Mouse (Mus musculus) myocyte (in vitro differentiated cells): ENCODE results near the gene Lrsam1. TPM values are rescaled to one million over a fixed set of nuclear protein-coding genes. Genes with fewer than 3 reads are reported as not detected.

Experiments
- H3K27me3 ChIP-seq: one replicate; pipeline ENCODE4 v1.6.1; 2011; ENCODE audit not compliant: control insufficient read depth, insufficient read depth, insufficient read length
- H3K36me3 ChIP-seq: one replicate; pipeline ENCODE4 v1.6.1; 2011; ENCODE audit not compliant: control insufficient read depth, insufficient read depth
- H3K4me2 ChIP-seq: one replicate; pipeline ENCODE4 v1.6.1; 2011; ENCODE audit warnings: low read depth, control low read depth
- H3K4me3 ChIP-seq: one replicate; pipeline ENCODE4 v1.5.1; 2011; ENCODE audit warnings: mild to moderate bottlenecking, control low read depth, moderate library complexity
- H3K79me2 ChIP-seq: one replicate; pipeline ENCODE4 v1.6.1; 2011; ENCODE audit not compliant: control insufficient read depth, insufficient read depth
- H3ac ChIP-seq: one replicate; pipeline ENCODE4 v1.6.1; 2011; ENCODE audit not compliant: control insufficient read depth, insufficient read length
- CEBPB ChIP-seq: IDR thresholded peaks from 2 replicates; pipeline ENCODE4 v1.6.1; 2011; ENCODE audit warnings: mild to moderate bottlenecking, moderate library complexity; ENCODE audit not compliant: poor library complexity, insufficient read depth, severe bottlenecking
- E2F4 ChIP-seq: IDR thresholded peaks from one replicate; pipeline ENCODE4 v1.6.1; 2011; ENCODE audit warnings: mild to moderate bottlenecking, control low read depth, moderate library complexity; ENCODE audit not compliant: insufficient read depth
- MAX ChIP-seq: IDR thresholded peaks from one replicate; pipeline ENCODE4 v1.6.1; 2011; ENCODE audit warnings: low read depth, mild to moderate bottlenecking, control low read depth
- MYOD1 ChIP-seq, 3 experiments: IDR thresholded peaks; one replicate each; pipeline ENCODE4 v1.6.1; 2011; ENCODE audit warnings: control low read depth in 2 of 3, low read depth in 2 of 3, mild to moderate bottlenecking in 2 of 3, moderate library complexity in 1 of 3; ENCODE audit not compliant: insufficient read length in 2 of 3, control insufficient read depth in 1 of 3
- MYOG ChIP-seq, 3 experiments: IDR thresholded peaks; one replicate each; pipeline ENCODE4 v1.6.1; 2011; ENCODE audit warnings: control low read depth in 2 of 3, low read depth in 2 of 3, mild to moderate bottlenecking in 2 of 3; ENCODE audit not compliant: insufficient read length in 2 of 3, control insufficient read depth in 1 of 3, insufficient read depth in 1 of 3
- POLR2A ChIP-seq: IDR thresholded peaks from one replicate; pipeline ENCODE4 v1.6.1; 2011; ENCODE audit warnings: low read depth, mild to moderate bottlenecking, control low read depth, moderate library complexity; ENCODE audit not compliant: insufficient read length
- POLR2AphosphoS2 ChIP-seq: IDR thresholded peaks from one replicate; pipeline ENCODE4 v1.6.1; 2011; ENCODE audit warnings: low read depth, control low read depth; ENCODE audit not compliant: insufficient read length
- REST ChIP-seq: IDR thresholded peaks from one replicate; pipeline ENCODE4 v1.6.1; 2011; ENCODE audit warnings: mild to moderate bottlenecking, control low read depth, moderate library complexity; ENCODE audit not compliant: insufficient read depth, insufficient read length
- SRF ChIP-seq: IDR thresholded peaks from one replicate; pipeline ENCODE4 v1.6.1; 2011; ENCODE audit warnings: low read depth; ENCODE audit not compliant: control insufficient read depth, insufficient read length
- TCF12 ChIP-seq: IDR thresholded peaks from one replicate; pipeline ENCODE4 v1.6.1; 2011; ENCODE audit warnings: mild to moderate bottlenecking, control low read depth; ENCODE audit not compliant: poor library complexity, insufficient read depth, severe bottlenecking
- TCF3 ChIP-seq: IDR thresholded peaks from one replicate; pipeline ENCODE4 v1.6.1; 2011; ENCODE audit warnings: low read depth, control low read depth; ENCODE audit not compliant: insufficient read length
- USF1 ChIP-seq: IDR thresholded peaks from one replicate; pipeline ENCODE4 v1.6.1; 2011; ENCODE audit warnings: low read depth, mild to moderate bottlenecking, control low read depth, moderate library complexity
- polyA plus RNA-seq: library from polyadenylated mRNA; unstranded; fragments of >200 nt; fragmentation: generic; extraction: Trizol; gene quantifications from one replicate; pipeline ENCODE4 v1.2.1, GENCODE M21; 2012; ENCODE audit warnings: missing spikeins

Lrsam1 gene
- polyA plus RNA-seq, 1 experiment = 11.5 TPM

DNA sequence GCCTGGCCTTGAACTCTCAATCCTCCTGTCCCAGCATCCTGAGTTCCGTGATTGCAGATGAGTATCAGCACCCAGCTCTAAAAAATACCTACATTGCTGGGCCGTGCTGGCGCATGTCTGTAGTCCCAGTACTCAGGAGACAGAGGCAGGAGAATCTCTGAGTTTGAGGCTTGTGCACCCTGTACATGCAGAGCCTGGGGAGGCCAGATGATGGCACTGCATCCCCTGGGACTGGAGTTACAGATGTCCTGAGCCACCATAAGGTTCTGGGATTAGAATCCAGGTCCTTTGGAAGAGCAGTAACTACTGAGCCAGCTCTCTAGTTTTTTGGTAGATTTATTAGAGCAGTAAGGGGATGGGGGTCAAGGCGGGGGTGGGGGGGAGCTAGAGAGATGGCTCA is 20.9 kb downstream of the Lrsam1 start:
- Histone ChIP-seq H3K4me3 (no peak overlapping the region), H3K27me3 (no peaks in the 10 kb centered on the region), H3K36me3 (peaks cover 13% of the 10 kb centered on the region), H3ac (no peak overlapping the region), H3K4me2 (no peak overlapping the region), H3K79me2 (no peaks in the 10 kb centered on the region)
- TF ChIP-seq MYOG (IDR thresholded peaks at IDR 0.05; ENCODE audit: control insufficient read depth in 1 of 3, insufficient read depth in 1 of 3, insufficient read length in 2 of 3, low read depth in 2 of 3) = no peak

DNA sequence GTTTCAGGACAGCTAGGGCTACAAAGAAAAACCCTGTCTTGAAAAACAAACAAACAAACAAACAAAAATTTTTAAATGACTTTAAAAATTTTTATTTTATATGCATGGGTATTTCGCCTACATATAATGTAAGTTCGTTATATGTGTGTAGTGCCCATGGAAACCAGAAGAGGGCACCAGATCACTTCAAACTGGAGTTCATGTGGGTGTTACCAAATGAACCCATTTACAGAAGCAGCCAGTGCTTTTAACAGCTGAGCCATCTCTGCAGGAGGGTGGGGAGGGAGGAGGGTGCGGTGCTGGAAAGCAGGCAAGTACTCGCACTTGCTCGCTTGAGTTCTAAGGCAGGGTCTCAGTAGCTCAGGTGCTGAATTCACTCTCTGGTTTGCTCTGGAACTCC is 22.0 kb downstream of the Lrsam1 start:
- Histone ChIP-seq H3K79me2 (no peaks in the 10 kb centered on the region), H3K4me2 (no peak overlapping the region), H3K4me3 (no peak overlapping the region), H3K36me3 (peaks cover 14% of the 10 kb centered on the region), H3ac (no peak overlapping the region), H3K27me3 (no peaks in the 10 kb centered on the region)
- TF ChIP-seq USF1 = no peak
- no peak for TF ChIP-seq TCF3
- no peak for TF ChIP-seq POLR2A
- TF ChIP-seq POLR2AphosphoS2 = no peak
- TF ChIP-seq SRF = no peak
- TF ChIP-seq CEBPB = no peak
- no peak for TF ChIP-seq E2F4
- peak in 1 of 3 experiments; percentile 55 for TF ChIP-seq MYOG (IDR thresholded peaks at IDR 0.05; ENCODE audit: control insufficient read depth in 1 of 3, insufficient read depth in 1 of 3, insufficient read length in 2 of 3, low read depth in 2 of 3)
- TF ChIP-seq REST = no peak
- TF ChIP-seq MYOD1 (IDR thresholded peaks at IDR 0.05; ENCODE audit: control insufficient read depth in 1 of 3, insufficient read length in 2 of 3, low read depth in 2 of 3) = peak in 1 of 3 experiments; percentile 47
- TF ChIP-seq TCF12 = no peak
- TF ChIP-seq MAX = no peak

DNA sequence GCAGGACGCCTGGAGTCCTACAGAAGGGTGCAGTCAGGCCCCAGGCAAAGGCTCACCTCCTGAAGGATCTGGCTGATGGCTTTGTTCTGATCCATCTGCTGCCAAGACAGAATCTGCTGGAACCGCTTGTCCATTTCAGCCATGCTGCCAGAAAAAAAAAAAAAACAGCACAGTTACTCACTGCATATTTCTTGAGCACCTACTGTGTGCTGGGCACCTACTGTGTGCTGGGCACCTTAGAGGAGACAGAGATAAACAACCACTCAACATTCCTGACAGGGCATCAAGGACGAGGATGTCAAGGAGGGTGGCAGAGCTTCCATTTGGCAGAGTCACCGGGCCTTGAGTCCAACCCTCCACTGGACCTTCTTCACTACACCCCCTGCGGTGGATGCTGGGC is 22.7 kb downstream of the Lrsam1 start:
- Histone ChIP-seq H3ac (no peak overlapping the region), H3K79me2 (no peaks in the 10 kb centered on the region), H3K27me3 (no peaks in the 10 kb centered on the region), H3K4me2 (no peak overlapping the region), H3K36me3 (peaks cover 14% of the 10 kb centered on the region), H3K4me3 (no peak overlapping the region)
- TF ChIP-seq POLR2AphosphoS2 (no peak), TCF12 (no peak), SRF (no peak), TCF3 (no peak), E2F4 (no peak), MYOD1 (IDR thresholded peaks at IDR 0.05; ENCODE audit: control insufficient read depth in 1 of 3, insufficient read length in 2 of 3, low read depth in 2 of 3) (no peak), MAX (no peak), MYOG (IDR thresholded peaks at IDR 0.05; ENCODE audit: control insufficient read depth in 1 of 3, insufficient read depth in 1 of 3, insufficient read length in 2 of 3, low read depth in 2 of 3) (no peak), USF1 (no peak), POLR2A (no peak), CEBPB (no peak), REST (no peak)

- Histone ChIP-seq H3K79me2 (no peaks in the 10 kb centered on the region), H3K27me3 (no peaks in the 10 kb centered on the region), H3K4me3 (no peak overlapping the region), H3K4me2 (no peak overlapping the region), H3K36me3 (peaks cover 3% of the 10 kb centered on the region), H3ac (no peak overlapping the region)
- no peak for TF ChIP-seq SRF
- TF ChIP-seq MYOG (IDR thresholded peaks at IDR 0.05; ENCODE audit: control insufficient read depth in 1 of 3, insufficient read depth in 1 of 3, insufficient read length in 2 of 3, low read depth in 2 of 3) = peak in 2 of 3 experiments; percentile 20 to 64
- no peak for TF ChIP-seq MAX
- TF ChIP-seq E2F4 = no peak
- no peak for TF ChIP-seq USF1
- no peak for TF ChIP-seq REST
- no peak for TF ChIP-seq POLR2A
- no peak for TF ChIP-seq CEBPB
- TF ChIP-seq POLR2AphosphoS2 = no peak
- TF ChIP-seq MYOD1 (IDR thresholded peaks at IDR 0.05; ENCODE audit: control insufficient read depth in 1 of 3, insufficient read length in 2 of 3, low read depth in 2 of 3) = peak in 2 of 3 experiments; percentile 36 to 75
- no peak for TF ChIP-seq TCF3
- no peak for TF ChIP-seq TCF12
These were observed 29.7 kb downstream of the Lrsam1 start for GRCm38 (mm10) chr2:32931730-32932129.
